Mouse (Mus musculus) heart, embryonic 15.5 days (tissue): ENCODE data around the gene Gmpr2. TPM values are rescaled to one million over a fixed set of nuclear protein-coding genes. Genes with fewer than 3 reads are reported as not detected.
A peak's percentile ranks its signal among the peaks of the same experiment; 100 is the strongest.

Source experiments
- ATAC-seq: fragments of 200-750 bp; cut with Nextera tagmentation; replicated peaks from 2 replicates; pipeline ENCODE4 v1.8.0; 2017; ENCODE audit warnings: low read depth, moderate TSS enrichment; ENCODE audit not compliant: insufficient number of reproducible peaks, insufficient read depth, low FRiP score
- H3K27ac ChIP-seq: fragments of 300-500 bp; sonication (generic); 2 replicates; pipeline ENCODE4 v1.5.1; 2015; ENCODE audit warnings: mild to moderate bottlenecking, inconsistent platforms
- H3K27me3 ChIP-seq: fragments of 300-500 bp; sonication (generic); 2 replicates; pipeline ENCODE4 v1.6.1; 2015; ENCODE audit warnings: inconsistent platforms
- H3K36me3 ChIP-seq: fragments of 300-500 bp; sonication (generic); 2 replicates; pipeline ENCODE4 v1.6.1; 2015; ENCODE audit warnings: mild to moderate bottlenecking, inconsistent platforms
- H3K4me1 ChIP-seq: fragments of 300-500 bp; sonication (generic); replicated peaks from 2 replicates; pipeline ENCODE4 v1.6.1; 2015; ENCODE audit warnings: inconsistent platforms
- H3K4me2 ChIP-seq: fragments of 300-500 bp; sonication (generic); 2 replicates; pipeline ENCODE4 v1.6.1; 2015; ENCODE audit warnings: inconsistent platforms, mild to moderate bottlenecking, moderate library complexity
- H3K4me3 ChIP-seq: fragments of 300-500 bp; sonication (generic); 2 replicates; pipeline ENCODE4 v1.5.1; 2015; ENCODE audit warnings: mild to moderate bottlenecking, inconsistent platforms
- H3K9ac ChIP-seq: fragments of 300-500 bp; sonication (generic); 2 replicates; pipeline ENCODE4 v1.6.1; 2015; ENCODE audit warnings: mild to moderate bottlenecking, inconsistent platforms
- H3K9me3 ChIP-seq: fragments of 300-500 bp; sonication (generic); replicated peaks from 2 replicates; pipeline ENCODE4 v1.6.1; 2016; ENCODE audit warnings: inconsistent platforms
- WGBS: fragments of 180-500 bp; shearing (Covaris S2); methylation state at CpG from one replicate; pipeline ENCODE4 v1.1.7; 2015; ENCODE audit warnings: mixed read lengths; 5-methylcytosine and 5-hydroxymethylcytosine counted together
- polyA plus RNA-seq: library from polyadenylated mRNA; unstranded; fragments of >200 nt; fragmentation: Nextera tagmentation; extraction: Ambion mirVana; gene quantifications from 2 replicates; pipeline ENCODE4 v1.2.1, GENCODE M21; 2015

Gmpr2 gene
- 36.0 and 42.3 TPM in 2 replicates for polyA plus RNA-seq

- no peaks in the 10 kb centered on the region for H3K9me3 ChIP-seq
- WGBS: under 1% methylated on average over 38 of the region's 38 CpGs
- ATAC-seq: peak; percentile 96
- peak within 1 kb of the TSS; percentile 74 for H3K4me3 ChIP-seq
- H3K4me1 ChIP-seq: peaks cover 18% of the 10 kb centered on the region
- peak within 1 kb of the TSS; percentile 71 for H3K9ac ChIP-seq
- H3K36me3 ChIP-seq: peaks cover 22% of the 10 kb centered on the region
- peak within 1 kb of the TSS; percentile 83 for H3K27ac ChIP-seq
- peak within 1 kb of the TSS; percentile 77 for H3K4me2 ChIP-seq
- no peaks in the 10 kb centered on the region for H3K27me3 ChIP-seq
Measured at GRCm38 (mm10) chr14:55671833-55672740, at the start of gene Gmpr2, which contains the start of gene Nedd8. Gene Gmpr2 (plus strand): TSS chr14:55671941. Gene Nedd8 (minus strand): TSS chr14:55672124.

DNA sequence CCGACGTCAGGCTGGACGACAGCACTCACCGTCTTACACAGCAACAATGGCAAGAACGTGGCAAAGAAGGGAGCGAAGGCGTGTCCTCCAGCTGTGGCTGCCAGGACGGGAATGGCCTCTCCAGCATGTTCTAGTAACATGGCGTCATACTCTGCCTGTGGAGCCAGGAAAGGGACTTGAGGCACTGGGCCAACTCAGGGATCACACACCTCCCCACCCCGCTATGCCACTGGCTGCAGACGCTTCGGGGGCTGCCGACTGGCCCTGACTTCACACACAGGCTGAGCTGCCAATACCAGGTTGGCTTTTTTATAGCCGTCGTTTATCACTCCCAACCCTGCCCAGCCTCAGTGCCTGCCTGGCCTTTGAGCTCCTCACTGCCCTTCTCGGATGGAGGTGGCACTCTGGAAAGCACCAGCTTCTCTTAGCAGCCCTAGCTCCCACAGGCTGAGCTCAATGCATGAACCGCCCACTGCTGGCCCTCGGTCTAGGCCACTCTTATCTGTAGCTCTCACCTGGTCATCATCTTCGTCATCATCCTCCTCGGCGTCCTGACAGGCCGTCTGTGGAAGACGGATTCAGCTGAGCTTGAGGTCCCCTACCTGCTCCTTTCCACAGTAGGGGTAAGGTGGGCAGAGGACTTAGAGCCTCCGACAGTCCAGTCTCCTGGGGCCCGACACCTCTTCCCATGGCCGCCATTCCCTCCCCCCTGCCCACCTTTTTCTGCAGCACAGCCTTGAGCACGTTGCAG is 43.5 kb upstream of the Gmpr2 start:
- H3K4me1 ChIP-seq: 0 out of 2 replicates have a peak, but pooled peaks cover 4% of the 10 kb centered on the region
- H3K9ac ChIP-seq: no peak overlapping the region
- no peaks in the 10 kb centered on the region for H3K27me3 ChIP-seq
- no peak overlapping the region for H3K4me2 ChIP-seq
- no peak for ATAC-seq
- H3K36me3 ChIP-seq: peaks cover 85% of the 10 kb centered on the region
- no peaks in the 10 kb centered on the region for H3K9me3 ChIP-seq
- WGBS: 85% methylated on average over 27 of the region's 27 CpGs
- no peak overlapping the region for H3K4me3 ChIP-seq
- H3K27ac ChIP-seq: no peak overlapping the region

DNA sequence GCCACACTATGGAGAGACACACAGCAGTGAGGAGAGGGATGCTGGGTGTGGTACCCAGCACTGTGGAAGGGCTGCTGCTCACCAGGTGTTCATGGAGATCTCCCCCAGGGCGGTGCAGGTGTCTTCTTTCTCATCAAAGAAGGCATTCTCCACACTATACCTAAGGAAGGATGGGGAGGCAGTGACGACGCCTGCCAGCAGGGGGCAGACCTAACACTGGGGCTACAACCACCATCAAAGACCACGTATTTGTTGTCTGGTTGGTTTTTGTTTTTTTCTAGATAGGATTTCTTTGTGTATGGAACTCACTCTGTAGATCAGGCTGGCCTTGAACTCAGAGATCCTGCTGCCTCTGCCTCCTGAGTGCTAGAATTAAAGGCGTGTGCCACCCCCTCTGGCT is 42.4 kb upstream of the Gmpr2 start:
- H3K4me2 ChIP-seq: no peak overlapping the region
- H3K4me1 ChIP-seq: peaks cover 9% of the 10 kb centered on the region; the same call in 1 of the 2 replicates
- H3K27me3 ChIP-seq: no peaks in the 10 kb centered on the region
- no peak overlapping the region for H3K4me3 ChIP-seq
- WGBS: 57% methylated on average over 5 of the region's 5 CpGs
- H3K9ac ChIP-seq: no peak overlapping the region
- no peak for ATAC-seq
- peaks cover 95% of the 10 kb centered on the region for H3K36me3 ChIP-seq
- H3K9me3 ChIP-seq: no peaks in the 10 kb centered on the region
- H3K27ac ChIP-seq: no peak overlapping the region

DNA sequence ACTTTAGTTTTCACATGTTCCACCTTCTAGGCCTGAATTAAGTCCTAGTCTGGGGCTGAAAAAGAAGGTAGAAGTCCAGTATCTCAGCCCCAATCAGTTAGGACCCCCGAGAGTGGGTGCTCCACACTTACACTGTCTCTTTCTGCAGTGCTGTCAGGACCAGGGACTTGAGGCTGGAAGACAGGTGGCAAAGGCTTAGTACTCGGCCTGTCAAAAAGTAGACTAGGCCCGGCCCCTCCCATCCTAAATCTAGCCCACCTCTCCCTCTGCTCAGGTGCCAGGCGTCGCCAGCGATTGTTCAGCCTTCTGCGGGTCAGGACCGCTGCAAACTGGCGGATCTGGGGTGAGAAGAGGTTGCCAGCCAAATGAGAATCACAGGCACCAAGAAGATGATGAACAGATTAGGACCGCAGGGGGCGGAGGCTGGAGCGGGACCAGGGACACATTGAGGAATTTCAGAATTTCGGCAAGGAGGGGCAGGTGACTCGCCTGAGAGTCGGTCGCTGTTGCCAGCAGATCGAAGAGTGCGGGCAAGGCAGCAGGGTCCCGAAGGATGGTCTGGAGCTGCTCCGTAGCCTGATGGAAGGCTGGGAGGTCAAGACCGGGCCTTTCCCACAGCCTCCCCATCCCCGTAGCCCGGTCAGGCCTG is 36.7 kb upstream of the Gmpr2 start:
- Histone ChIP-seq H3K27ac (peak overlapping the region; percentile 76), H3K27me3 (no peaks in the 10 kb centered on the region), H3K9me3 (no peaks in the 10 kb centered on the region), H3K4me3 (peak overlapping the region; percentile 71), H3K36me3 (peaks cover 82% of the 10 kb centered on the region), H3K9ac (peak overlapping the region; percentile 73), H3K4me2 (peak overlapping the region; percentile 97), H3K4me1 (peaks cover 20% of the 10 kb centered on the region)
- WGBS: 3% methylated on average over 23 of the region's 23 CpGs
- peak; percentile 36 for ATAC-seq

GRCm38 (mm10) chr14:55635523-55636007 is 36.2 kb upstream of the Gmpr2 start, which contains the start of gene Ipo4:
Gene Ipo4 (minus strand): TSS chr14:55635957.
- Histone ChIP-seq H3K4me3 (peak within 1 kb of the TSS; percentile 71), H3K27ac (peak within 1 kb of the TSS; percentile 76), H3K27me3 (no peaks in the 10 kb centered on the region), H3K4me2 (peak within 1 kb of the TSS; percentile 97), H3K9me3 (no peaks in the 10 kb centered on the region), H3K4me1 (peaks cover 20% of the 10 kb centered on the region), H3K36me3 (peaks cover 81% of the 10 kb centered on the region), H3K9ac (peak within 1 kb of the TSS; percentile 73)
- peak; percentile 87 for ATAC-seq
- 1% methylated on average over 33 of the region's 33 CpGs for WGBS

- Histone ChIP-seq H3K4me3 (no peak within 1 kb of the TSS), H3K27ac (no peak within 1 kb of the TSS), H3K9ac (no peak within 1 kb of the TSS), H3K27me3 (no peaks in the 10 kb centered on the region), H3K4me1 (peaks cover 26% of the 10 kb centered on the region), H3K36me3 (peaks cover 68% of the 10 kb centered on the region), H3K4me2 (no peak within 1 kb of the TSS), H3K9me3 (no peaks in the 10 kb centered on the region)
- 90% methylated on average over 9 of the region's 9 CpGs for WGBS
- no peak for ATAC-seq
Measured at GRCm38 (mm10) chr14:55637795-55638194, 33.9 kb upstream of the Gmpr2 start, which contains the start of gene Gm49378. Gene Gm49378 (minus strand): TSS chr14:55637895.

DNA sequence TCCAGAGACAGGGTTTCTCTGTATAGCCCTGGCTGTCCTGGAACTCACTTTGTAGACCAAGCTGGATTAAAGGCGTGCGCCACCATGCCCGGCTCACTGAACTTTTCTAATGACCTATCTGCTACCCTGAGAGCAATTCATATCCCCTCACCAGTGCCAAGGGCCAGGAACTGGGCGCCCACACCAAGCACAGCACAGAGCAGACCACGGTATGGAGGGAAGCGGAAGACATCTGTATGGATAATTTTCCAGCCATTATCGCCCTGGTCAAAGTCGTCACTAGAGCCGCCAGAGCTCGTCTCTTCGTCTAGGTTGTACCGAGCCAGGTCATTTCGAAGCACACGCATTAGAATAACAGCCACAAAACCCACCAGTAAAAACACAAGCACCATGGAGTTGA is 30.9 kb upstream of the Gmpr2 start:
- 96% methylated on average over 14 of the region's 14 CpGs for WGBS

GRCm38 (mm10) chr14:55641291-55641690 is 30.4 kb upstream of the Gmpr2 start:
- peaks cover 22% of the 10 kb centered on the region for H3K4me1 ChIP-seq
- H3K27me3 ChIP-seq: no peaks in the 10 kb centered on the region
- no peak overlapping the region for H3K27ac ChIP-seq
- H3K4me3 ChIP-seq: no peak overlapping the region
- no peak for ATAC-seq
- no peak overlapping the region for H3K4me2 ChIP-seq
- 93% methylated on average over 13 of the region's 13 CpGs for WGBS
- no peaks in the 10 kb centered on the region for H3K9me3 ChIP-seq
- no peak overlapping the region for H3K9ac ChIP-seq
- H3K36me3 ChIP-seq: peaks cover 51% of the 10 kb centered on the region

More for the DNA sequence above, 30.9 kb upstream of the Gmpr2 start:
- ATAC-seq: no peak
- Histone ChIP-seq H3K9me3 (no peaks in the 10 kb centered on the region), H3K4me2 (no peak overlapping the region), H3K9ac (no peak overlapping the region), H3K4me3 (no peak overlapping the region), H3K27me3 (no peaks in the 10 kb centered on the region), H3K27ac (no peak overlapping the region), H3K36me3 (peaks cover 54% of the 10 kb centered on the region), H3K4me1 (peaks cover 26% of the 10 kb centered on the region)

GRCm38 (mm10) chr14:55642679-55643059 is 29.1 kb upstream of the Gmpr2 start:
- 19% methylated on average over 8 of the region's 8 CpGs for WGBS
- peaks cover 37% of the 10 kb centered on the region for H3K36me3 ChIP-seq
- peak; percentile 27; the same call in 1 of the 2 replicates for ATAC-seq

DNA sequence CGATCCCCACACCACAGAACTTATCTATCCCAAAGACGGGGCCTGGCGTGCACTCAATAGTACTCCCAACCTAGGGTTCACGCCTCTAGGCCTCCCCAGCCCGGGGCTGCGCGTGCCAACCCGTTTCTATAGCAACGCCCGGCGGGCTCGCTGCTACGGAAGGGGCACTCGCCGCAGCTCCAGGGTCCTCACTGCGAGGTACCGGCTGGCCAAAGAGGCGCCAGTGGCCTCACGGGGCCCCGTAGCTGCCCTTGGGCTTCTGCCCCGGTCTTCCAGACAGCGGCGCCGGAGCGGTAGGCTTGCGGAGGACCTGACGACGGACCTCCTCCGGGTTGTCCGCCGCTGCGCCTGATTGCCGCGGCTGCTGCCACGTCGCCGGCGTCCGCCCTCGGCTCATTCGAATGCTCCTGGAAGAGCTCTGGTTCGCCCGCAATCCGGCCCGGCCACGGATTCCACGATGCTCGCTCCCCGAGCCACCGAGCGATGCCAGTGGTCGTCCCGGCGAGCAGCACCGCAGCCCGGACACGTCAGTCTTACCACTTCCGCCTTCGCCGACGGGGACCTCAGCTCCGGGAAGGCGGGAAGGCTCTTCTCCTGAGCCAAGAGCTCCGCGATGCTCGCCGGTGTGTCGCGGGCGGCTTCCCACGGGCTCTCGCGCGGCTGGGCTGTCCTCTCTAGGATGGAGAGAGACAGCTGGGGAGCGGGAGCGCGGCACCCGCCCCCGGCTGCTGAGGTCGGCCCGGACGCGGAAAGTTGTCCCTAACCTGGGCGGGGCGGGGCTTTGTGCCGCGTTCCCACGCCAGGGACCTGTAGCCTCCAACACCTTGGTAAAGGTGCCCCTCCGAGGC is 28.5 kb upstream of the Gmpr2 start, which contains the start of gene Tm9sf1:
TSS of gene Tm9sf1 (minus strand) at position 747 of the 848 bp plus-strand sequence.
- Histone ChIP-seq H3K36me3 (peaks cover 31% of the 10 kb centered on the region), H3K4me2 (peak within 1 kb of the TSS; percentile 78), H3K27ac (peak within 1 kb of the TSS; percentile 93), H3K27me3 (no peaks in the 10 kb centered on the region), H3K9me3 (no peaks in the 10 kb centered on the region), H3K4me1 (peaks cover 21% of the 10 kb centered on the region), H3K9ac (peak within 1 kb of the TSS; percentile 86), H3K4me3 (peak within 1 kb of the TSS; percentile 93)
- under 1% methylated on average over 89 of the region's 89 CpGs for WGBS
- peak; percentile 89 for ATAC-seq

More at GRCm38 (mm10) chr14:55642679-55643059, 29.1 kb upstream of the Gmpr2 start:
- peak overlapping the region; percentile 78 for H3K4me2 ChIP-seq
- peak overlapping the region; percentile 93 for H3K27ac ChIP-seq
- H3K4me3 ChIP-seq: peak overlapping the region; percentile 93
- H3K27me3 ChIP-seq: no peaks in the 10 kb centered on the region
- peaks cover 21% of the 10 kb centered on the region for H3K4me1 ChIP-seq
- H3K9ac ChIP-seq: peak overlapping the region; percentile 86
- no peaks in the 10 kb centered on the region for H3K9me3 ChIP-seq
